Mouse (Mus musculus) right cerebral cortex, postnatal 25 days (tissue): ENCODE data around the gene Nrip1.

Experiments
- DNase-seq: peaks from one replicate; pipeline ENCODE4 v3.0.0; 2022

Nrip1 gene

GRCm38 (mm10) chr16:76344030-76344429 is 29.6 kb downstream of the Nrip1 start:
- no peak for DNase-seq

GRCm38 (mm10) chr16:76341636-76342035 is 32.0 kb downstream of the Nrip1 start:
- no peak for DNase-seq

- DNase-seq, result no peak
These were observed 34.4 kb downstream of the Nrip1 start for GRCm38 (mm10) chr16:76339256-76339655.

- no peak for DNase-seq
These were observed 36.3 kb downstream of the Nrip1 start for GRCm38 (mm10) chr16:76337351-76337750.

GRCm38 (mm10) chr16:76336932-76337331 is 36.7 kb downstream of the Nrip1 start:
- DNase-seq, result no peak

- DNase-seq, result no peak
These were observed 37.7 kb downstream of the Nrip1 start for GRCm38 (mm10) chr16:76335913-76336312.

- no peak for DNase-seq
These were observed 41.5 kb downstream of the Nrip1 start for GRCm38 (mm10) chr16:76332127-76332526.

- DNase-seq, result no peak
These were observed 42.4 kb downstream of the Nrip1 start for GRCm38 (mm10) chr16:76331231-76331630.

GRCm38 (mm10) chr16:76325315-76325710 is 48.3 kb downstream of the Nrip1 start:
- no peak for DNase-seq

- no peak for DNase-seq
These were observed 49.0 kb downstream of the Nrip1 start for GRCm38 (mm10) chr16:76324411-76325314.

GRCm38 (mm10) chr16:76323594-76324307 is 49.9 kb downstream of the Nrip1 start:
- DNase-seq, result no peak

GRCm38 (mm10) chr16:76323141-76323540 is 50.5 kb downstream of the Nrip1 start:
- DNase-seq, result no peak

- no peak for DNase-seq
These were observed 52.0 kb downstream of the Nrip1 start for GRCm38 (mm10) chr16:76321527-76322165.

GRCm38 (mm10) chr16:76320118-76320473 is 53.5 kb downstream of the Nrip1 start:
- no peak for DNase-seq

GRCm38 (mm10) chr16:76319364-76320117 is 54.1 kb downstream of the Nrip1 start:
- no peak for DNase-seq

GRCm38 (mm10) chr16:76318331-76318922 is 55.2 kb downstream of the Nrip1 start:
- DNase-seq, result no peak

- no peak for DNase-seq
These were observed 56.4 kb downstream of the Nrip1 start for GRCm38 (mm10) chr16:76316940-76317822.

- no peak for DNase-seq
These were observed 58.0 kb downstream of the Nrip1 start for GRCm38 (mm10) chr16:76315642-76316041.

- DNase-seq, result no peak
These were observed 59.3 kb downstream of the Nrip1 start for GRCm38 (mm10) chr16:76314013-76314950.

- DNase-seq, result no peak
These were observed 60.7 kb downstream of the Nrip1 start for GRCm38 (mm10) chr16:76312887-76313420.
